Mouse (Mus musculus) c-Kit-negative CD71-positive TER-119-positive erythroid progenitor cells, embryonic 14.5 days (primary cell): ENCODE measurements at regions not wholly inside any gene's neighbourhood (a gene's known extent, or its start where the extent isn't known, plus 50 kb on each side); places are given as distances from the start of the nearest gene placed in this dataset.

ENCODE experiments used
- DNase-seq: peaks from one replicate; pipeline ENCODE4 v3.0.0-alpha.2; 2013; ENCODE audit warnings: low read depth, low spot score

- DNase-seq: no peak
Measured at GRCm38 (mm10) chr3:121864734-121865445, 49.8 kb upstream of the Abcd3 start.
